28 mouse cellular contexts compared by ENCODE assay signal in genomic region chr4:88138366-88138917, GRCm38 (mm10). TPM values are rescaled to one million over a fixed set of nuclear protein-coding genes. Genes with fewer than 3 reads are reported as not detected.
DNase-seq lines count a peak whose midpoint lies in the region; ATAC-seq and TF ChIP-seq lines count a peak whose summit lies in the region.
"Had no signal": no experiment of that assay in that cellular context is flagged by ENCODE, and none has a peak within 500 bp of the region (broad histone marks: within the 10 kb centered on the region; RNA-seq: fewer than 3 reads in every experiment).

No protein-coding gene starts in this region.

- ATAC-seq in megakaryocyte, adult 5-6 weeks (ENCODE audit: poor library complexity, severe bottlenecking), result peak; percentile 82
- ATAC-seq: forebrain, embryonic 14.5 days; forebrain, postnatal 0 days; hindbrain, embryonic 16.5 days; intestine, embryonic 15.5 days; Patski had no signal

- peaks cover 0 to 2% of the 10 kb centered on the region in 2 experiments; a peak in 1 of 4 replicates for H3K4me1 ChIP-seq in MEL (ENCODE audit: control insufficient read depth in 1 of 2, insufficient read depth in 2 of 2, low read length in 2 of 2)
- H3K4me1 ChIP-seq: heart, embryonic 12.5 days; heart, embryonic 15.5 days; intestine, embryonic 15.5 days had no signal

- H3K27ac ChIP-seq in MEL (ENCODE audit: control insufficient read depth, low read depth, low read length), result no peak overlapping the region; the same call in 1 of the 2 replicates
- H3K27ac ChIP-seq: heart, embryonic 15.5 days; hindbrain, embryonic 10.5 days; hindbrain, embryonic 13.5 days; intestine, embryonic 15.5 days had no signal

- peak; percentile 40 for DNase-seq in MEL (ENCODE audit: low read depth, low spot score)
- peak; percentile 80 for DNase-seq in fat pad, adult 2 months (ENCODE audit: extremely low read depth, low read depth, low spot score)
- no peak for DNase-seq in c-Kit-positive CD71-positive TER-119-positive erythroid progenitor cells, embryonic 14.5 days (ENCODE audit: low spot score)
- no peak for DNase-seq in left cerebral cortex, postnatal 25 days (ENCODE audit: low spot score in 2 of 2)
- no peak for DNase-seq in kidney, postnatal 4 days
- DNase-seq: adrenal gland, postnatal 10 days; adrenal gland, postnatal 36 days; B cell, adult 2 months; cerebellum, adult 11 months; cerebellum, adult 2 months; cerebellum, adult 9-11 months; cerebellum, postnatal 25 days; forebrain, postnatal 0 days; gastrocnemius, postnatal 10 days; gastrocnemius, postnatal 36 days; heart, adult 18-20 months; heart, postnatal 10 days; heart, postnatal 36 days; kidney, adult 11 months had no signal

- TF ChIP-seq CTCF in MEL (IDR thresholded peaks at IDR 0.05 in 2 of 3, conservative IDR thresholded peaks at IDR 0.05 in 1 of 3; ENCODE audit: control insufficient read depth in 1 of 3, insufficient read depth in 1 of 3, low read depth in 2 of 3, low read length in 3 of 3, poor library complexity in 1 of 3, severe bottlenecking in 1 of 3), result no peak

- no peak for TF ChIP-seq RAD21 in MEL (IDR thresholded peaks at IDR 0.05; ENCODE audit: low read depth, low read length)

- H3K9ac ChIP-seq in MEL (ENCODE audit: control insufficient read depth, low read depth, low read length, poor library complexity, severe bottlenecking), result no peak overlapping the region
- H3K9ac ChIP-seq: forebrain, postnatal 0 days; heart, embryonic 12.5 days; heart, embryonic 15.5 days; hindbrain, embryonic 13.5 days; intestine, embryonic 15.5 days had no signal

- no peaks in the 10 kb centered on the region for H3K79me2 ChIP-seq in MEL (ENCODE audit: control insufficient read depth, insufficient read depth, low read length, poor library complexity)

- no peak for TF ChIP-seq POLR2A in MEL (IDR thresholded peaks at IDR 0.05; ENCODE audit: control insufficient read depth in 1 of 2, insufficient read depth in 1 of 2, low read depth in 1 of 2, low read length in 2 of 2, poor library complexity in 1 of 2)

- H3K36me3 ChIP-seq in MEL (ENCODE audit: control insufficient read depth in 1 of 2, insufficient read depth in 2 of 2, low read length in 2 of 2), result peaks cover 0 to 5% of the 10 kb centered on the region in 2 experiments; a peak in 3 of 4 replicates
- H3K36me3 ChIP-seq: heart, embryonic 12.5 days; heart, embryonic 15.5 days; hindbrain, embryonic 10.5 days; hindbrain, embryonic 13.5 days; intestine, embryonic 15.5 days had no signal

- no peak overlapping the region for H3K4me3 ChIP-seq in MEL (ENCODE audit: control insufficient read depth in 1 of 2, insufficient read depth in 1 of 2, low read depth in 2 of 2, low read length in 2 of 2)
- H3K4me3 ChIP-seq: heart, embryonic 12.5 days; heart, embryonic 15.5 days; hindbrain, embryonic 10.5 days; hindbrain, embryonic 13.5 days; intestine, embryonic 15.5 days had no signal

- no peak for TF ChIP-seq EP300 in MEL (IDR thresholded peaks at IDR 0.05; ENCODE audit: low read depth in 1 of 2, low read length in 2 of 2)

- no peaks in the 10 kb centered on the region for H3K9me3 ChIP-seq in MEL (replicated peaks; ENCODE audit: insufficient read depth, low read length)
- H3K9me3 ChIP-seq: heart, embryonic 12.5 days; heart, embryonic 15.5 days; hindbrain, embryonic 10.5 days; hindbrain, embryonic 13.5 days; intestine, embryonic 15.5 days had no signal

- no peaks in the 10 kb centered on the region for H3K27me3 ChIP-seq in MEL (ENCODE audit: control insufficient read depth in 1 of 2, insufficient read depth in 2 of 2, low read length in 2 of 2)
- H3K27me3 ChIP-seq: heart, embryonic 12.5 days; heart, embryonic 15.5 days; hindbrain, embryonic 13.5 days; intestine, embryonic 15.5 days; Patski had no signal

- intact Hi-C loops in left cerebral cortex, postnatal 25 days (cut with DNase I), result no loop called here

TF ChIP-seq in MEL, 35 proteins besides CTCF, POLR2A, EP300 and RAD21:
- TF ChIP-seq ZMIZ1 (IDR thresholded peaks at IDR 0.05; ENCODE audit: low read depth, low read length) (no peak), CHD1 (IDR thresholded peaks at IDR 0.05; ENCODE audit: low read depth, low read length) (no peak), KAT2A (conservative IDR thresholded peaks at IDR 0.05; ENCODE audit: low read depth, low read length) (no peak), MYC (IDR thresholded peaks at IDR 0.05; ENCODE audit: low read depth, low read length) (no peak), ETS1 (IDR thresholded peaks at IDR 0.05; ENCODE audit: low read depth, low read length) (no peak), MXI1 (IDR thresholded peaks at IDR 0.05; ENCODE audit: low read depth, low read length) (no peak), RCOR1 (IDR thresholded peaks at IDR 0.05; ENCODE audit: low read depth, low read length) (no peak), MAX (IDR thresholded peaks at IDR 0.05; ENCODE audit: low read length) (no peak), GATA1 (IDR thresholded peaks at IDR 0.05; ENCODE audit: low read depth, low read length) (no peak), MAZ (IDR thresholded peaks at IDR 0.05; ENCODE audit: low read depth, low read length) (no peak), USF2 (IDR thresholded peaks at IDR 0.05; ENCODE audit: borderline replicate concordance in 1 of 2, insufficient read depth in 1 of 2, low read depth in 1 of 2, low read length in 2 of 2) (no peak), MYB (IDR thresholded peaks at IDR 0.05; ENCODE audit: low read depth, low read length) (no peak)

RNA-seq across cellular contexts. Expression of gene Focad, which starts 44.0 kb away (rescaled TPM):
- total RNA-seq in MEL (2012; rRNA removed), result 17.8 and 18.5 TPM in 2 replicates
- 10 to 100 TPM in 1 of 2 experiments, not detected in 1; 19.7 TPM for polyA plus RNA-seq in MEL (2012; ENCODE audit: insufficient read depth in 1 of 2, insufficient read length in 2 of 2, low read depth in 1 of 2, low replicate concordance in 2 of 2, missing spikeins in 1 of 2)
- total RNA-seq in megakaryocyte, adult 5-6 weeks (2015), result 3.0 and 4.8 TPM in 2 replicates
- 3.7 and 6.2 TPM in 2 replicates for total RNA-seq in megakaryocyte, adult 5-6 weeks (2017)
- total RNA-seq in left cerebral cortex, postnatal 25 days (2021), result 10 to 100 TPM; 45.8 to 57.9 TPM

Comparison
In these comparisons a context has a peak if more than half of its experiments do, and no peak if none do; other contexts are left out.
1. DNase-seq: peak in MEL (single experiment) and fat pad, adult 2 months (single experiment); none in c-Kit-positive CD71-positive TER-119-positive erythroid progenitor cells, embryonic 14.5 days (single experiment), left cerebral cortex, postnatal 25 days (0 of 2) and kidney, postnatal 4 days (0 of 2).